Mouse (Mus musculus): Measurements from ENCODE around the gene Icam4. TPM values are rescaled to one million over a fixed set of nuclear protein-coding genes. Genes with fewer than 3 reads are reported as not detected.
"Not testable (repeated sequence)": the region's sequence is repeated elsewhere in the genome, so short reads cannot be mapped to it uniquely, and the experiment has no call there.

The Icam4 gene
- polyA plus RNA-seq, 1 experiment from 2014 or later: 1.0 TPM

GRCm38 (mm10) chr9:20998337-20998736 is 30.8 kb upstream of the Icam4 start:
- WGBS: 69% methylated on average over 1 of the region's 1 CpGs
- not testable (repeated sequence) for H3K9me3 ChIP-seq (replicated peaks); H3K9ac ChIP-seq; H3K4me1 ChIP-seq; H3K27ac ChIP-seq (replicated peaks); H3K36me3 ChIP-seq; ATAC-seq (ENCODE audit: insufficient number of reproducible peaks, low FRiP score, low TSS enrichment, low read depth); H3K4me2 ChIP-seq (replicated peaks); H3K4me3 ChIP-seq (replicated peaks); H3K27me3 ChIP-seq

- no peak overlapping the region for H3K9ac ChIP-seq
- no peak for ATAC-seq (ENCODE audit: insufficient number of reproducible peaks, low FRiP score, low TSS enrichment, low read depth)
These were observed 28.4 kb upstream of the Icam4 start for GRCm38 (mm10) chr9:21000811-21001210.

GRCm38 (mm10) chr9:21001651-21002200 is 27.4 kb upstream of the Icam4 start:
- no peak overlapping the region for H3K27ac ChIP-seq (replicated peaks)
- H3K27me3 ChIP-seq: no peaks in the 10 kb centered on the region
- WGBS: 57% methylated on average over 6 of the region's 6 CpGs
- no peaks in the 10 kb centered on the region for H3K9me3 ChIP-seq (replicated peaks)
- H3K4me2 ChIP-seq (replicated peaks): no peak overlapping the region
- peaks cover 14% of the 10 kb centered on the region for H3K36me3 ChIP-seq
- H3K4me3 ChIP-seq (replicated peaks): no peak overlapping the region
- H3K9ac ChIP-seq: no peak overlapping the region
- H3K4me1 ChIP-seq: 0 out of 2 replicates have a peak, but pooled peaks cover 7% of the 10 kb centered on the region
- no peak for ATAC-seq (ENCODE audit: insufficient number of reproducible peaks, low FRiP score, low TSS enrichment, low read depth)

More at GRCm38 (mm10) chr9:21000811-21001210, 28.4 kb upstream of the Icam4 start:
- Histone ChIP-seq H3K9me3 (replicated peaks) (no peaks in the 10 kb centered on the region), H3K36me3 (peaks cover 7% of the 10 kb centered on the region), H3K27me3 (no peaks in the 10 kb centered on the region), H3K4me3 (replicated peaks) (no peak overlapping the region), H3K4me1 (0 out of 2 replicates have a peak, but pooled peaks cover 7% of the 10 kb centered on the region), H3K27ac (replicated peaks) (no peak overlapping the region), H3K4me2 (replicated peaks) (no peak overlapping the region)

DNA sequence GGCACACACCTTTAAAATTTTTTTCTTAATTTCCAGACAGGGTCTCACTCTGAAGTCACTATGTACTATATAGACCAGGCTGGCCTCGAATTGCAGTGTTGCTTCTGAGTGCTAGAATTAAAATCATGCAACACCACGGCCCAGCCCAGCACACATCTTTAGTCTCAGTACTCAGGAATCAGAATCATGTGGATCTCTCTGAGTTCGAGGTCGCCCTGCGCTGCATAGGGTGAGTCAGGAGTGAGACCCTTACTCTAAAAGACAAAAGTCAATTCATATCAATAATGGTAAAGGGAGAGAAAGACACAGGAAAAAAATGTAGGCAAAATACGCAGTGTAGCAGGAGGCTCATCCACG is 26.9 kb upstream of the Icam4 start:
- H3K27me3 ChIP-seq: no peaks in the 10 kb centered on the region
- H3K36me3 ChIP-seq: peaks cover 19% of the 10 kb centered on the region
- peak overlapping the region; percentile 82 for H3K27ac ChIP-seq (replicated peaks)
- 10% methylated on average over 7 of the region's 7 CpGs for WGBS
- 0 out of 2 replicates have a peak, but pooled peaks have one; percentile 0 for ATAC-seq (ENCODE audit: insufficient number of reproducible peaks, low FRiP score, low TSS enrichment, low read depth)
- H3K4me3 ChIP-seq (replicated peaks): peak overlapping the region; percentile 71
- H3K9me3 ChIP-seq (replicated peaks): no peaks in the 10 kb centered on the region
- 0 out of 2 replicates have a peak, but pooled peaks cover 7% of the 10 kb centered on the region for H3K4me1 ChIP-seq
- H3K9ac ChIP-seq: peak overlapping the region; percentile 64
- H3K4me2 ChIP-seq (replicated peaks): peak overlapping the region; percentile 84

GRCm38 (mm10) chr9:21002627-21003551 is 26.3 kb upstream of the Icam4 start, which contains the start of gene Mrpl4:
Mrpl4 (plus strand) TSS chr9:21002738.
- 0 out of 2 replicates have a peak, but pooled peaks cover 7% of the 10 kb centered on the region for H3K4me1 ChIP-seq
- H3K27ac ChIP-seq (replicated peaks): peak within 1 kb of the TSS; percentile 82
- H3K4me3 ChIP-seq (replicated peaks): peak within 1 kb of the TSS; percentile 71
- H3K27me3 ChIP-seq: no peaks in the 10 kb centered on the region
- peak within 1 kb of the TSS; percentile 84 for H3K4me2 ChIP-seq (replicated peaks)
- H3K9ac ChIP-seq: peak within 1 kb of the TSS; percentile 64
- peak; percentile 67 for ATAC-seq (ENCODE audit: insufficient number of reproducible peaks, low FRiP score, low TSS enrichment, low read depth)
- no peaks in the 10 kb centered on the region for H3K9me3 ChIP-seq (replicated peaks)
- WGBS: under 1% methylated on average over 72 of the region's 72 CpGs
- H3K36me3 ChIP-seq: peaks cover 26% of the 10 kb centered on the region

DNA sequence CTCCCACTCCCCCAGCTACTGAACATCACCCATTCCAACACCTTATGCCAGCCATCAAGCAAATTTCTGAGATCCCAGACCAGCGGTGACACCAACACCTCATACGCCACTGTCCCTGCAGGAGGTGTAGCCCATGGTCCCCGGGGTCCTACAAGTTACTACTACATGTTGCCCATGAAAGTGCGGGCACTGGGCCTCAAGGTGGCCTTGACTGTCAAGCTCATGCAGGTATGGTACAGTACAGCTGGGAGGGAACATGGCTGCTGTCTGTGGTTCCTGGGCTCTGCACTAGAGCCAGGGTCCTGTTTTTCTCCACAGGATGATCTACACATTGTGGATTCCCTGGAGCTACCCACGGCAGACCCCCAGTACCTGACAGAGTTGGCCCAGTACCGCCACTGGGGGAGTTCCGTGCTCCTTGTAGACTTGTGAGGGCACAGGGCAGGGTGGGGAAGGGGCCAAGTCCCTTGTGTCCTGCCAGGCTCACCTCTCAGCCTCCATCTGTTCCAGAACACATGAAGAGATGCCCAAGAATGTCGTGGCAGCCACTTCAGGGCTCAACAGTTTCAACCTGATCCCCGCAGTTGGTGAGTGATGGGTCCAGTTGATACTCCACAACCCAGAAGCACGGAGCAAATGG is 21.7 kb upstream of the Icam4 start:
- Histone ChIP-seq H3K36me3 (peaks cover 41% of the 10 kb centered on the region), H3K9ac (no peak overlapping the region), H3K4me1 (0 out of 2 replicates have a peak, but pooled peaks cover 7% of the 10 kb centered on the region), H3K27me3 (no peaks in the 10 kb centered on the region), H3K4me3 (replicated peaks) (no peak overlapping the region), H3K9me3 (replicated peaks) (no peaks in the 10 kb centered on the region), H3K27ac (replicated peaks) (no peak overlapping the region), H3K4me2 (replicated peaks) (no peak overlapping the region)
- ATAC-seq (ENCODE audit: insufficient number of reproducible peaks, low FRiP score, low TSS enrichment, low read depth): no peak
- 92% methylated on average over 10 of the region's 10 CpGs for WGBS

- ATAC-seq (ENCODE audit: insufficient number of reproducible peaks, low FRiP score, low TSS enrichment, low read depth): no peak
- peaks cover 41% of the 10 kb centered on the region for H3K36me3 ChIP-seq
- 78% methylated on average over 7 of the region's 7 CpGs for WGBS
These were observed 21.2 kb upstream of the Icam4 start for GRCm38 (mm10) chr9:21008007-21008406.

DNA sequence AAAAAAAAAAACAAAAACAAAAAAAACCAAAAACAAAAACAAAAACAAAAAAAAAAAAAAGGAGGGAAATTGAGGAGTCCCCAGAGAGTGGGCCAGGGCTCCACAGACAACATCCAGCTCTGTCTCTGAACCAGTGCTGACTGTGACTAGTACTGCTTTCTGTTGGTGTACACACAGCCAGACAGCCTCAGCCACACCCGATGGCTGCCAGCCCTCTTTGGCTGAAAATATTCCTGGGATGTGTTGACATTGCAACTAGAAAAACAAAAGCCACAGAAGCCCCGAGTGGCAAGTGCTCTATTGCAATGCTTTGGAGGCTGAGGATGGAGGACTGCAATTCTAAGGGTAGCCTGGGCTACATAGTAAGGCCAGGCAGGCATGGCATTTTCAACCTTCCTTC is 18.8 kb upstream of the Icam4 start:
- Histone ChIP-seq H3K9me3 (replicated peaks) (no peaks in the 10 kb centered on the region), H3K36me3 (peaks cover 39% of the 10 kb centered on the region), H3K4me2 (replicated peaks) (no peak overlapping the region), H3K27me3 (peaks cover 11% of the 10 kb centered on the region; the same call in 1 of the 2 replicates), H3K9ac (no peak overlapping the region), H3K4me3 (replicated peaks) (no peak overlapping the region), H3K4me1 (peaks cover 9% of the 10 kb centered on the region), H3K27ac (replicated peaks) (no peak overlapping the region)
- WGBS: 57% methylated on average over 2 of the region's 2 CpGs
- ATAC-seq (ENCODE audit: insufficient number of reproducible peaks, low FRiP score, low TSS enrichment, low read depth): no peak

More at GRCm38 (mm10) chr9:21008007-21008406, 21.2 kb upstream of the Icam4 start:
- Histone ChIP-seq H3K4me2 (replicated peaks) (no peak overlapping the region), H3K9me3 (replicated peaks) (no peaks in the 10 kb centered on the region), H3K4me3 (replicated peaks) (no peak overlapping the region), H3K27ac (replicated peaks) (no peak overlapping the region), H3K9ac (no peak overlapping the region), H3K4me1 (0 out of 2 replicates have a peak, but pooled peaks cover 7% of the 10 kb centered on the region), H3K27me3 (no peaks in the 10 kb centered on the region)

- Histone ChIP-seq H3K36me3 (peaks cover 32% of the 10 kb centered on the region), H3K4me1 (peaks cover 16% of the 10 kb centered on the region), H3K27me3 (peaks cover 18% of the 10 kb centered on the region; the same call in 1 of the 2 replicates)
- not testable (repeated sequence) for H3K9ac ChIP-seq; H3K27ac ChIP-seq (replicated peaks); H3K4me2 ChIP-seq (replicated peaks); H3K9me3 ChIP-seq (replicated peaks); ATAC-seq (ENCODE audit: insufficient number of reproducible peaks, low FRiP score, low TSS enrichment, low read depth); H3K4me3 ChIP-seq (replicated peaks)
- WGBS: 67% methylated on average over 9 of the region's 9 CpGs
These were observed 18.1 kb upstream of the Icam4 start for GRCm38 (mm10) chr9:21010939-21011541.

- H3K9ac ChIP-seq: no peak overlapping the region
- H3K4me3 ChIP-seq (replicated peaks): no peak overlapping the region
- no peak overlapping the region for H3K4me2 ChIP-seq (replicated peaks)
- peaks cover 25% of the 10 kb centered on the region for H3K36me3 ChIP-seq
- 0 out of 2 replicates have a peak overlapping the region, but pooled peaks have one; percentile 34 for H3K27ac ChIP-seq (replicated peaks)
- WGBS: 51% methylated on average over 5 of the region's 5 CpGs
- no peak for ATAC-seq (ENCODE audit: insufficient number of reproducible peaks, low FRiP score, low TSS enrichment, low read depth)
- peaks cover 25% of the 10 kb centered on the region for H3K27me3 ChIP-seq
- peaks cover 21% of the 10 kb centered on the region for H3K4me1 ChIP-seq
- H3K9me3 ChIP-seq (replicated peaks): no peaks in the 10 kb centered on the region
These were observed 17.3 kb upstream of the Icam4 start for GRCm38 (mm10) chr9:21011846-21012312.

Data from embryonic facial prominence, embryonic 15.5 days (tissue).